Mouse (Mus musculus): Measurements from ENCODE around the gene Lrpprc.
"Not testable (repeated sequence)": the region's sequence is repeated elsewhere in the genome, so short reads cannot be mapped to it uniquely, and the experiment has no call there.

The Lrpprc gene

GRCm38 (mm10) chr17:84790447-84791098, at the start of gene Lrpprc:
Gene Lrpprc (minus strand): TSS chr17:84790789.
- peak; percentile 95 to 97 for DNase-seq

- peak; percentile 75 to 85 for DNase-seq
These were observed 47.2 kb upstream of the Lrpprc start for GRCm38 (mm10) chr17:84837780-84838179.

GRCm38 (mm10) chr17:84835249-84835648, 44.7 kb upstream of the Lrpprc start:
- DNase-seq = no peak

GRCm38 (mm10) chr17:84832346-84832745, 41.8 kb upstream of the Lrpprc start:
- no peak for DNase-seq

- no peak for DNase-seq
These were observed 37.7 kb upstream of the Lrpprc start for GRCm38 (mm10) chr17:84828301-84828700.

GRCm38 (mm10) chr17:84820603-84821002, 30.0 kb upstream of the Lrpprc start:
- DNase-seq = peak; percentile 61 to 66

GRCm38 (mm10) chr17:84818390-84818789, 27.8 kb upstream of the Lrpprc start:
- no peak for DNase-seq

GRCm38 (mm10) chr17:84816014-84816461, 25.4 kb upstream of the Lrpprc start:
- no peak for DNase-seq

- DNase-seq = no peak
These were observed 24.3 kb upstream of the Lrpprc start for GRCm38 (mm10) chr17:84814905-84815304.

- DNase-seq = not testable (repeated sequence)
These were observed 23.6 kb upstream of the Lrpprc start for GRCm38 (mm10) chr17:84814192-84814591.

- no peak for DNase-seq
These were observed 1.4 kb upstream of the Lrpprc start for GRCm38 (mm10) chr17:84792006-84792405.

GRCm38 (mm10) chr17:84791156-84791555, 567 bp upstream of the Lrpprc start:
- DNase-seq = peak in 1 of 2 experiments; percentile 5

GRCm38 (mm10) chr17:84790043-84790442, 546 bp downstream of the Lrpprc start:
- DNase-seq = peak; percentile 45 to 68

GRCm38 (mm10) chr17:84788376-84789125, 2.0 kb downstream of the Lrpprc start:
- DNase-seq = peak; percentile 25 to 47

GRCm38 (mm10) chr17:84787477-84787876, 3.1 kb downstream of the Lrpprc start:
- no peak for DNase-seq

- DNase-seq = no peak
These were observed 3.7 kb downstream of the Lrpprc start for GRCm38 (mm10) chr17:84786911-84787310.

- DNase-seq = no peak
These were observed 5.4 kb downstream of the Lrpprc start for GRCm38 (mm10) chr17:84785176-84785575.

- no peak for DNase-seq
These were observed 7.1 kb downstream of the Lrpprc start for GRCm38 (mm10) chr17:84783491-84783890.

GRCm38 (mm10) chr17:84780321-84780720, 10.3 kb downstream of the Lrpprc start:
- DNase-seq = no peak

- DNase-seq = no peak
These were observed 12.1 kb downstream of the Lrpprc start for GRCm38 (mm10) chr17:84778477-84778978.

GRCm38 (mm10) chr17:84776362-84777000, 14.1 kb downstream of the Lrpprc start:
- DNase-seq = no peak

GRCm38 (mm10) chr17:84775291-84775690, 15.3 kb downstream of the Lrpprc start:
- DNase-seq = no peak

GRCm38 (mm10) chr17:84771882-84772281, 18.7 kb downstream of the Lrpprc start:
- DNase-seq = no peak
